Mouse (Mus musculus): ENCODE measurements at regions not wholly inside any gene's neighbourhood (a gene's known extent, or its start where the extent isn't known, plus 50 kb on each side); places are given as distances from the start of the nearest gene placed in this dataset.

DNA sequence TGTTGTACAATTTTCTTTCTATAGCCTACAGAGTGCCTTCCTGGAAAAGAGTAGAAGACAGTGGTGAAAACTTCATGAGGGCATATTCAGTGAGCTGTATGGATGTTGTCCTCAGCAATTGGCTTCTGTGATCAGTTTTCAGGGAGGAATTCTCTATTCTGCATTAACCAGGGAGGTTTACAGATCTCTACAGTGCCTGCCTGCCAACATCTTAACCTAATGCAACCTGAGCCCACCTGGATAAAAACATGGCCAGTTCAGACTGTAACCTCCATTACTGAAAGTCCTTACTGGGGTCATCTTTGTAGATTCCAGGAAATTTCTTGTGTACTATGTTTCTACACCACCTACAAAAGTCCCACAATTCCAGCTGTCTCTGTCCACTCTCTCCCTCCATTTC lies 791.4 kb upstream of the Nectin3 start:
- DNase-seq (ENCODE audit: low spot score) = no peak
- H3K4me3 ChIP-seq (ENCODE audit: low read depth, low read length) = no peak overlapping the region

DNA sequence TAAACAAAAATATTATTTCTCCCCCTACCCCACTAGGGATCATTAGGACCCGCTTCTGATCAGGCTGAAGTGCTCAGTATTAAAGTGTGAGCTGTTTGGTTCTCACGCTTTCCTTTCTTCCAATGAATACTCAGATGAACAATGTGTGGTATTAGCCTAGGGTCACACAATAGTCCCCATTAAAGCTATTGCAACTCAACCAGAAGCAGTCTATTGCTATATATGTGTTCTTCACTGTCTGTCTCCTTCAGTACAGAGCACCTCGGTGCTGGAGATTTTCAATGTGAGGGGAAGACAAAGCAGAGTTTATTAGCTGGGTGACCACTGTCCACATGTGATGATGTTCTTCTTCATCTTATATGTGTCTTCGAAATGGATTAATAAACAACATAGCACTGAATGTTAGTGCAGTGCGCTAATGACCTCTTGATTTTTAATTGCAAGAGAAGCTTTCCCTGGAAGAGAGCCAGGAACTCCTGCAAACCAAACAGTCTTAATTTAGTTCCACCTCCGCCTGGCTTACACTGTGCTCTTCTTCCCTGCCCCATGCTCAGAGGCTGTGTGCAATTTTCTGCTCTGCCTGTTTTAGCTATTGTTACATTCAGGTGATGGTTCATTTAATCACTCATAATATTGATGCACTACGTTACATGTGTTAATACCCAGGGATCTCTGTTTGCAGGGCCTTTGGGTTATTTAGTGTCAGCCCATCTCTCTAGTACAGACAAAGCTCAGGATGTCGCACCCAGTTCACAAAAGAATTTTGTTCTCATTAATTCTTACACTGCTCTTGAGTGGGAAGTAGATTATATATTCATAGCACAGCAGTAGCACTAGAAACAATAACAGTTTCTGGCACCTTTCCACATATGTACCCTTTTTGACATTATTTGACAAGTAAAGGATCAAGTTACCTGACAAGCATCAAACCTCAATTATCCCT lies 768.7 kb upstream of the Nectin3 start:
- Histone ChIP-seq H3K9me3 (replicated peaks; ENCODE audit: control insufficient read depth, low read length) (no peaks in the 10 kb centered on the region), H3K4me3 (ENCODE audit: low read depth, low read length) (no peak overlapping the region), H3K27ac (ENCODE audit: low read depth, low read length) (no peak overlapping the region), H3K9ac (ENCODE audit: low read length) (no peak overlapping the region), H3K4me1 (ENCODE audit: control insufficient read depth, insufficient read depth, low read length) (peaks cover 7% of the 10 kb centered on the region; the same call in 1 of the 2 replicates), H3K36me3 (ENCODE audit: control insufficient read depth, insufficient read depth, low read length) (no peaks in the 10 kb centered on the region), H3K27me3 (replicated peaks; ENCODE audit: control insufficient read depth, insufficient read depth, low read length) (no peaks in the 10 kb centered on the region), H3K4me2 (ENCODE audit: low read length) (no peak overlapping the region)
- WGBS = 16% methylated on average over 8 of the region's 8 CpGs
- DNase-seq (ENCODE audit: low spot score) = peak; percentile 47
- peak; percentile 81 for ATAC-seq

More for the DNA sequence above, 791.4 kb upstream of the Nectin3 start:
- no peak for ATAC-seq
- H3K27ac ChIP-seq (ENCODE audit: low read depth, low read length) = no peak overlapping the region
- no peaks in the 10 kb centered on the region for H3K27me3 ChIP-seq (replicated peaks; ENCODE audit: control insufficient read depth, insufficient read depth, low read length)
- no peaks in the 10 kb centered on the region for H3K4me1 ChIP-seq (ENCODE audit: control insufficient read depth, insufficient read depth, low read length)
- H3K9me3 ChIP-seq (replicated peaks; ENCODE audit: control insufficient read depth, low read length) = no peaks in the 10 kb centered on the region
- no peaks in the 10 kb centered on the region for H3K36me3 ChIP-seq (ENCODE audit: control insufficient read depth, insufficient read depth, low read length)
- no peak overlapping the region for H3K4me2 ChIP-seq (ENCODE audit: low read length)
- H3K9ac ChIP-seq (ENCODE audit: low read length) = no peak overlapping the region
